Mouse (Mus musculus) spleen, adult 2 months (tissue): ENCODE results near the gene Fancc.

Source experiments
- CTCF ChIP-seq: fragments of 200-500 bp; IDR thresholded peaks from 2 replicates; pipeline ENCODE4 v1.5.1; 2011; ENCODE audit warnings: mild to moderate bottlenecking, inconsistent platforms; ENCODE audit not compliant: insufficient read depth, insufficient read length, insufficient replicate concordance; ENCODE audit errors: extremely low read depth
- POLR2A ChIP-seq: fragments of 200-500 bp; IDR thresholded peaks from 2 replicates; pipeline ENCODE4 v1.6.1; 2011; ENCODE audit warnings: low read depth, low read length, inconsistent platforms

- no peak for TF ChIP-seq CTCF
- no peak for TF ChIP-seq POLR2A
These were observed 179.4 kb downstream of the Fancc start for GRCm38 (mm10) chr13:63317681-63318104.
